Mouse (Mus musculus) spleen, adult 2 months (tissue): ENCODE measurements around the gene Aldh1l2.

Source experiments
- CTCF ChIP-seq: fragments of 200-500 bp; IDR thresholded peaks from 2 replicates; pipeline ENCODE4 v1.5.1; 2011; ENCODE audit warnings: mild to moderate bottlenecking, inconsistent platforms; ENCODE audit not compliant: insufficient read depth, insufficient read length, insufficient replicate concordance; ENCODE audit errors: extremely low read depth
- POLR2A ChIP-seq: fragments of 200-500 bp; IDR thresholded peaks from 2 replicates; pipeline ENCODE4 v1.6.1; 2011; ENCODE audit warnings: low read depth, low read length, inconsistent platforms

DNA sequence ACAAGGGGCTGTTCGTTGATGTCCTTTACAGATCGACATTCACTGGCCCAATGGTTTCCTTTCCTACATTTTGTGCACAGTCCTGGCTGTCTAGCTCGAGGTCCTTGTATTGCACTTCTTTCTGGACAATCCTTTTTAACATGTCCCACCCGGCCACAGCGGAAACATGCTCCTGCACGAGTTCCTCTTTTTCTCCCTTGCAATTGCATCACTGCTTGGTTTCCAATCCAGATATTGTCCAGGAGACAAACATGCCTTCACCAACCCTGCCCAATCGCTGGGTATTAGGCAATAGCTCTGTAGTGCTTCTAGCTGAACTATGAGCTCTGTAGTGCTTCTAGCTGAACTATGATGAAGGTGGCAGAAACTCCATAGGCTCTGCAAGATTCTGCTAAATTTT lies 85.4 kb downstream of the Aldh1l2 start:
- TF ChIP-seq CTCF = no peak
- no peak for TF ChIP-seq POLR2A
